Mouse (Mus musculus) hematopoietic multipotent progenitor cell, adult 10-12 weeks (in vitro differentiated cells): Measurements from ENCODE around the gene Itpr1. TPM values are rescaled to one million over a fixed set of nuclear protein-coding genes. Genes with fewer than 3 reads are reported as not detected.

Source experiments
- polyA plus RNA-seq: library from polyadenylated mRNA; stranded (reverse); fragments of >175 nt; gene quantifications from 2 replicates; pipeline ENCODE4 v1.2.3, GENCODE M21; 2012; ENCODE audit warnings: low replicate concordance

Itpr1 gene
- 17.8 and 35.2 TPM in 2 replicates for polyA plus RNA-seq

GRCm38 (mm10) chr6:108212881-108213295 lies at the start of gene Itpr1:
Gene Itpr1 (plus strand): TSS chr6:108213096.

GRCm38 (mm10) chr6:108184847-108185684 lies 27.8 kb upstream of the Itpr1 start, which contains the start of gene Sumf1:
Gene Sumf1 (minus strand): TSS chr6:108185582.

Other genes starting within 250 kb of the Itpr1 start
- 0.20 and 0.24 TPM in 2 replicates for gene Setmar, start 148.1 kb upstream of the Itpr1 start, polyA plus RNA-seq
- 20.2 and 74.6 TPM in 2 replicates for gene Sumf1, start 27.5 kb upstream of the Itpr1 start, polyA plus RNA-seq